Mouse (Mus musculus) hindlimb bud, embryonic 11.5 days (tissue): ENCODE data around the gene Npas3.

Source experiments
- DNase-seq: peaks from one replicate; pipeline ENCODE4 v3.0.0-alpha.2; 2012; ENCODE audit warnings: low read depth, low spot score; ENCODE audit errors: extremely low spot score

Gene Npas3

DNA sequence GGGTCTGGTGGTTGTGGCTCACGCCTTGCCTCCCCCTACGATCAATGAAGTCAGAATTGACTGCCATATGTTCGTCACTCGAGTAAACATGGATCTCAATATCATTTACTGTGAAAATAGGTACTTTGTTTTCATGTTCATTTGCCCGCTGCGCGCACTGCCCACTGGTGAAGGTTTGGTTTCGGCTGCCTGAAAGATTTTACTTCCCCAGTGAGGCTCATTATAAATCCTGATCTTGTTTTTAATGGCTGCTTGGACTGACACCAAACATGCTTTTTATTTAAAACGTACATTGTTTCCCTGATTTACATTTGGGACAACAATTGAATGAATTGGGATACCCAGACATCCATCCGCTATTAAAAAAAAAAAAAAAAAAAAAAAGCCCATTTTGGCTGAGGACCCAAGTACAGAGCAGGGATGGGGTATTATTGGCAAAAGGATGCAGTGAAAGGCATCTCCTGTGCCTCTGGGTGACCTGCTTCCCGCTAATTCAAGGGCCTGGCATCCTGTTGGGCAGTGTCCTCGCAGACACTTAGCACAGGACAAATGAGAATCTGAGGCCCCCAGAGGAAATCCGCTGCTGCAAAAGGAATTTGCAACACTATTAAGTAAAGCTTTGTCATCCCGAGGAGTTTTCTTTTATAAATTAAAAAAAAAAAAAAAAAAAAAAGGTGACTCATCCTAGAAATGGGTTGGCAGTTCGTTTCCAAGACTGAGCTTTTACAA lies 796.3 kb downstream of the Npas3 start:
- no peak for DNase-seq

DNA sequence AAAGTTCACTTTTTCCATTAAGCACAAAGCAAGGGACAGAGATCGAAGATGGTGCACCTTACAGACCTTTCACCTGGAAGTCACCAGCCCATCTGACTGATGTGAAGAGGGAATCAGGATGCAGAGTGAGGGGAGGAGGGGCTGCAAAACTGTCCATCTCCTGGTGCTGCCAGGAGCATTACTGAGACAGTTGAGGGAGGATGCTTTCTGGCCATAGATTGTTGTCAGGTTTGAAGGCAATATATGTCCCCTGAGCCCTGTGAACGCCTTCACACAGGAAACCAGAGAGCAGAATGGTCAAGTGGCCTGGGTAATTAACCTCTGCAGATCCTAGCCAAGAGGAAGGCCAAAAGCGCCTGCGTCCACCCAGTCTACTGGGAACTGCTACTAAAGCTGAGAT lies 796.9 kb downstream of the Npas3 start:
- DNase-seq, result no peak

DNA sequence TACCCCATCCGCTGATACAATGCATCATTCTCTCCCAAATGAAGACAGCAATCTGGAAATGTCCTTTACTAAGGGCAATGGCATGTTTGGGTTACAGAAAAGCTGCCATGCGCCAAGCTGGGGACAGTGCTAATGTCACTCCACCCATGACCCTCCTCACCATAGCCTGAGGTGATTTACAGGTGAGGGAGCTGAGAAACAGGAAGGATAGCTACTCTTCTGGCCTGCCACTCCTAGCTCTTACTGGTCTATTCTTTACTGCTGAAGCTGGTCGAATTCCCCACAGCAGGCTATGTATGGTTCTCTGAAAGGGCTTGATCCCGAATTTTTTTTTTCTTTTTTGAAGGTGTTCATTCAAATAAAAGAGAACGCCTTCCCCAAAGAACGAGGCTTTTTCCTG lies 798.3 kb downstream of the Npas3 start:
- no peak for DNase-seq

DNA sequence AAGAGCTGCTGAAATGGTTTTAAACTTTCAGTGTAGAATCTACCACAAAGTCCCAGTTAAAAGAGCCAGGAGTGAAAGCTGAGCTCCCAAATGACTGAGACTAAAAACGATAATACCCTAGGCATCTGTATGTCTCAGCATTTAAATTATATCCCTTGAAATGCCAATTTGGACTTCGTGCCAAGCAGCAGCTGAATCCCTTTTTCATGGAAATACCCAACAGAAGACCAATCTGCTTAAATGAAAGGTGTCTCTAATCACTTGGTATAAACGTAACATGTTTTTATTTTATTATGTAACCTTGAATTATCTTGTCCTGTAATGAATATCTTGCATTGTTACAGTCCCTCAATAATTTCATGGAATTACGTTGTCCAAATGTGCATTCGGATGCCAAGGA lies 799.6 kb downstream of the Npas3 start:
- DNase-seq, result no peak

DNA sequence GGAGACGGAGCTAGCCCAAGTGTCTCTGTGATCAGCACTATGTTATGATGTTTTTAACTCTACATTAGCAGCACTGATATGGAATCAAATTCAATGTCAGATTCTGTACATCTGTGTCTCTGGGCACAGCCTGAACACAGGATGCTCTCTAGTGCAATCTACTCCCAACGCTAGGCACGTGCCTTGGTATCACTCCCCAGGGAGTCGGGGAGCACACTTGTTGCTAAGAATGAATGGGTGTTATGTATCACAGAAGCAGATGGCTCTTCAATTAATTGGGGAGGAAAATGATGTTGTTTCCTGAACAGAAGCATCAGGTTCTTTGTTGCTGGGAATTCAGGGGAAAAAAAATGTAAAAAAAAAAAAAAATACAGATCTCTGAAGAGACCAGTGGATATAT lies 801.4 kb downstream of the Npas3 start:
- DNase-seq, result no peak

DNA sequence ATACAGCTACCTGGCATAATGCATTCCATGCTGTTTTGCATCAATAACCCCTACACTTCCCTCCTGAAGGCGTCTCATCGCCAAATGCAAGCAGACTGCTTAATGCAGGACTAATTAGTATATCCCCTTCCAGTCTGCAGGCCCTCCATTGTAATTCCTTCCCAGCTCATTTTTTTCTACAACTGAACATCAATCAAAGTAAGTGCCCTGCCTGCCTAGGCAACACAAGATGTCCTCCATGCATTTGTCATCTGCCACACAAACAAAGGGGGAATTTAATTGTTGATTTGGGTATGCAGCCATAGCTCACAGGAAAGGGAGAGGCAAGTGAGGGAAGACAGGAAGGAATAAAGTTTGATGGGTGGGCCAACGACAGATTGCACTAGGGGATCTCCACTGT lies 804.5 kb downstream of the Npas3 start:
- no peak for DNase-seq

DNA sequence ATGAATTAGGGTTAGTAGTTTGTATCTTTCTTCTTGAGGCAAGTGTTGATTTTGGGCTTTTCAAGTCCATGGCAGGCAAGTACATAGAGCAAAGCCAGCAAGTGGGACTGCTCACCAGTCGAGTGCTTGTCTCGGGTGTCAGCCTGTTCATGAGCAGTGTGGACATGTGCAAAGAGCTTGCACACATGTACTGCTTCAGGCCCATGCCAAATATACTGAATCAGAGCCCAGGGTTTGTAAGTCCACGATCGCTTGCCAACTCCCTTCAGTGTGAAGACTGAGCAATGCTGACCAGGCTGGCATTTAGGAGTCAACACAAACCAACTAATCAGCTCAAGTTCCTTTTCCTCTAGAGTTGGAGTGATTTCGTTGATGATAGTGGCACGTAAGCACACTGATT lies 805.1 kb downstream of the Npas3 start:
- no peak for DNase-seq

DNA sequence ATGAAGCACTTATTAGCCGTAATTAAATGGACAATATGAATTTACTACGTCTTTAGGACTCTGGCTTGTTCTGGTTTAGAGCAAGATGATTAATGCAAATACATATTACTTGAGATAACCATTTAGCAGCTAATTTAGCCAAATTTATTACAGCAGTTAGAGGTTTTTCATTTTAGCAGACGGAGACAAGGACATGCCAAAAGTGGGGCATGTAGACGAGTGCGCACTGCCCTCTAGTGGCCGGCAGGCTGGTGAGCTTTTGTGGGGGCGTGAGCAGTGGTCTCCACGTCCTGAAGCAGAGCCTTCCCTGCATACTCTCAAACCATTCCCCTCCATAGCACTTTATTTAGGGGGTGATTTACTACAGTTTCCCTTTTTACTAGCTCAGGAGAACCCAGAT lies 812.3 kb downstream of the Npas3 start:
- peak; percentile 78 for DNase-seq

DNA sequence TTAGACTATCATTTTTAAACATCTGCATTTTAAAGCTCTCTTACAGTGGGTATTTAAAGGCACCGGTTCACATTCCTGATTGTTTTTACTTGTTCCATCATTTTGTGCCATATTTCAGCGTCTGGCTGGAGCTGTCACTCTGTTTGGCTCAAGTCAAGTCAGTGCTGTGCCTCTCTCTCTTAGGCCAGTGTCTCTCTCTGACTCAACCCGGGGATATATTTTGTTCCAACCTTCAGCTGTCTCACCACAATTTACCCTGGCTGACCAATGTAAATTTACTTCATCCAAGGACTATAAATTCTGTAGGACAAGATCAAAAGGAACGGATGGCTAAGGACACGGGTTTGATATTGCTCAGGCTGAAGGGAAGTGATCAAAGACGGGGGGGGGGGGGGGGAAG lies 812.7 kb downstream of the Npas3 start:
- DNase-seq, result no peak

DNA sequence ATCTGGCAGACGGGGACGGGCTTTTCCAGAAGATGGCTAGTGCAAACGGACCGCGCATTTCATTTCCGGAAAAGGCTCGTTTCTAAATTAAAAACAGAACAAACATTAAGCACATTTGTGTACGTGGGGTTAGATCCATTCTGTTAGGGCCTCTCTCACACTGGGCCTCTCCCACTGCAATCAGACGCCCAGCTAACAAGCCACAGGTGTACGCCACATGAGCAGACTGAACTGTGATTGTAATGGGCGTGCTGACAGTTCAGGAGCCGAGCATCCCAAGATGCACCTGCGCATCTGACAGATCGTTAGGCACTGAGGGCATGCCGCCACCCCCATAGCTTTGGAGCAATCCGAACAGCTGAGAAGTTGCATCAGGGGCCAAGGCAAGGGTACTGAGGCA lies 816.5 kb downstream of the Npas3 start:
- no peak for DNase-seq

DNA sequence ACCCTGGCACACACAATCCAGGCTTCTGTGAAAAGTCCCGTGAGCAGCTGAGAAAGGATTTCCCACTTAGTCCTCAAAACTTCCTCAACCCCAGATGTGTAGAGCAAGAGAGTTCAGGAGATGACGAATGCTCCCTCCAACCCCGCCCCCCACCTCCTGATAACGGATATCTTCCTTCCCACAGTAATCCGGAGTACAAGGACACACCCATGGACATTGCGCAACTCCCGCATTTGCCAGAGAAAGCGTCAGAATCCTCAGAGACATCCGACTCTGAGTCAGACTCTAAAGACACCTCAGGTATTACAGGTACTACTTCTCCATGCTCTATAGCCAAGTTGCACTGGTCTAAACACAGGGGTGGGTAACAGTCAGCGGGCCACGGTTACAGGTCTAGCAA lies 817.1 kb downstream of the Npas3 start:
- DNase-seq, result no peak

DNA sequence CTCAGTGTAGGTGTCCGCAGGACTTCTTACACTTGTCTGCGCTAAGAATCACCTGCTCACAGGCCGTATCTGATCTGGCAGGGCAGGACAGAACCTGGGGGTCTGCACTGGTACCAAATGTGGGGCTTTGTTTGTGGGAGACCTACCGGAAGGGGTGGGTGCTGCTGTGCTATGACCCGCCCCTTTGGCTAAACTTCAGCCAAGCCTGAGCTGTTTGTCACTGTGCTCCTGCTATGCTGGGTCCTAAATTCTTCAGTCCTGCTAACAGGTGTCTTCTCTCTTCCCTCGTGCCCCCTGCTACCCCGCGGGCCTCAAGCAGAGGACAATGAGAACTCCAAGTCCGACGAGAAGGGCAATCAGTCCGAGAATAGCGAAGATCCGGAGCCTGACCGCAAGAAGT lies 818.9 kb downstream of the Npas3 start:
- DNase-seq, result no peak

DNA sequence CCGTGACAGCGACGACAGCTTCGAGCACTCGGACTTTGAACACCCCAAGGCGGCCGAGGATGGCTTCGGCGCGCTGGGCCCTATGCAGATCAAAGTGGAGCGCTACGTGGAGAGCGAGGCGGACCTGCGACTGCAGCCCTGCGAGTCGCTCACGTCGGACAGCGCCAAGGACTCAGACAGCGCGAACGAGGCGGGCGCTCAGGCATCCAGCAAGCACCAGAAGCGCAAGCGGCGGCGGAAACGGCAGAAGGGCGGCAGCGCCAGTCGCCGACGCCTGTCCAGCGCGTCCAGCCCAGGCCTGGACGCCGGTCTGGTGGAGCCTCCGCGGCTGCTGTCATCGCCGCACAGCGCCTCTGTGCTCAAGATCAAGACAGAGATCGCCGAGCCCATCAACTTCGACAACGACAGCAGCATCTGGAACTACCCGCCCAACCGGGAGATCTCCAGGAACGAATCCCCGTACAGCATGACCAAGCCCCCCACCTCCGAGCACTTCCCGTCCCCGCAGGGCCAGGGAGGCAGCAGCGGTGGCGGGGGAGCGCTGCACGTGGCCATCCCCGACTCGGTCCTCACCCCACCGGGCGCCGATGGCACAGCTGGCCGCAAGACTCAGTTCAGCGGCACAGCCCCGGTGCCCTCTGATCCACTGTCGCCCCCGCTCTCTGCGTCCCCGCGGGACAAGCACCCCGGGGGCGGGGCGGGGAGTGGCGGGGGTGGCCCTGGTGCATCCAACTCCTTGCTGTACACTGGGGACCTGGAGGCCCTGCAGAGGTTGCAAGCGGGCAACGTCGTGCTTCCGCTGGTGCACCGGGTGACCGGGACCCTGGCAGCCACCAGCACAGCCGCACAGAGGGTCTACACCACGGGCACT lies 819.6 kb downstream of the Npas3 start:
- no peak for DNase-seq

DNA sequence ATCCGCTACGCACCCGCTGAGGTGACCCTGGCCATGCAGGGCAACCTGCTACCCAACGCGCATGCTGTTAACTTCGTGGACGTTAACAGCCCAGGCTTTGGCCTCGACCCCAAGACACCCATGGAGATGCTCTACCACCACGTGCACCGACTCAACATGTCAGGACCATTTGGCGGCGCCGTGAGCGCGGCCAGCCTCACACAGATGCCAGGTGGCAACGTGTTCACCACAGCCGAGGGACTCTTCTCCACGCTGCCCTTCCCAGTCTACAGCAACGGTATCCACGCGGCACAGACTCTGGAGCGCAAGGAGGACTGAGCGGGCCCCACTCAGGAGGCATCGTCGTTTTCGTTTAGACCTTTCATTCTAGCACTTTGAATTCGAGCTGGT lies 820.3 kb downstream of the Npas3 start:
- DNase-seq, result no peak

DNA sequence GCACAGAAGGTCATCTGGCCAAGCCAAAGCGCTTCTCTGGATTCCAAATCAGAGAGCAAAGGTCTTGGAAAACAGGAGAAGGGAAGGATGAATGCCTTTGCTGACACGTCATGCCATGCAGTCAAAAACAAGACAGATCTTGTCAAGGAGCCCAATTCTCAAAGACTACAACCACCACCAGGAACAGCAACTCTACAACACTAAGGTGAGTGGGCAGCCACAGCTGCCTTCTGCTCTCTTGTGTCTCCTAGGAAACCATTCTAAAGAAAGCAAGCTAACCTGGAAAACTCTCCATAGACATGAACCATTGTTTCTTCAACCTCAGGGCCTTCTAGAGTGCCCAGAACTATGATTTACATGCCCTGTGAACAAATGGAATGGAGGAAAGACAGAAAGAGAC lies 825.5 kb downstream of the Npas3 start:
- no peak for DNase-seq

DNA sequence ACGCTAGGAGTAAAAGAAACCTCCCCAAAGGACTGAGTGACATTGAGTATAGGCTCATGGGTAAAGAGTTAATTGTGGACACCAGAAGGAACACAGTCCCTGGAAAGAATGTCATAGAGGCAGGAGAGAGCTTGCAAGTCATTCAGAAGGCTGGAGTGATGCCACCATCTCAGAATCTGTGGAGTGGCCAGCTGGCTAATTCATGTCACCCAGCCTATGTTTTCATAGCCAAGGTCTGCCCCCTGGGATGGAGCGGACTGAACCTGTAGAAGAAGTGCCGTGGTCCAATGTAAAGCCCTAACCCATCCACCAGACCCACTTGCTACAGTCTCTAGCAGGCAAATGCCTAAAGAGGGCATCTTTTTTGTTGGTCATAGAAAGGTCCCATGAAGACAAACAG lies 832.5 kb downstream of the Npas3 start:
- no peak for DNase-seq

DNA sequence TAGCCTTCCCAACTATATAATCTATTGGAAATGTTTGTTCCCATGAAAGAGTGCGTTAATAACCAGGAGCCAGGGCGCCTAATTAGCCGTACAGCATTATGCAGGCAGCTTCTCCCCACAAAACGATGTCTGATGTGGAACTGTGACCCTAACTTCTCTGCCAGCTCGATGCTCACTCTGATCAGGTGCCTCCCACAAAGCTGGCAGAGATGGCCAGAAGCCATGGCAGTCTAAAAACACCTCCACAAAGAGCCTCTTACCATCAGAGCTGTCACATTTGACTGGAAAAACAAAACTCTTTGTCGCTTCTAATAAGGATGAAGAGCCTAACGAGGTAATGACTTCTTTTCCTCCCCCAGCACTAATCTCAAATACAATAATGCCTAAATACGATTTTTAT lies 845.3 kb downstream of the Npas3 start:
- DNase-seq, result no peak

DNA sequence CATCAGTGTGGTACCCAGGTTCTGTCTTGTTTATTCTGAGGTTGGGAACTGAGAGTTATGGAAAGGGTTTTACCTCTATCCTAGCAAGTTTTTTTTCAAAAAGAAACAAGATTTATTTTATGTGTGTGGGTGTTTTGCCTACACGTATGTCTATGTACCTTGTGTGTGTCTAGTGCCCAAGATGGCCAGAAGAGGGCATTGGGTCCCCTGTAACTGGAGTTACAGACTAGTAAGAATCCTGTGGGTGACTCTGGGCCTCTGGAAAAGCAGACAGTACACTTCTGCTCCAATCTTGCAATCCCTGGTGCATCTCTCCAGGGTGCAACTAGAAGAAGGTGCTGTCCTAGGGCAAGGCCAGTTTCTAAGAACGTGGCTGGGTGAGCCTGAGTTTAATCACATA lies 848.0 kb downstream of the Npas3 start:
- DNase-seq, result no peak

DNA sequence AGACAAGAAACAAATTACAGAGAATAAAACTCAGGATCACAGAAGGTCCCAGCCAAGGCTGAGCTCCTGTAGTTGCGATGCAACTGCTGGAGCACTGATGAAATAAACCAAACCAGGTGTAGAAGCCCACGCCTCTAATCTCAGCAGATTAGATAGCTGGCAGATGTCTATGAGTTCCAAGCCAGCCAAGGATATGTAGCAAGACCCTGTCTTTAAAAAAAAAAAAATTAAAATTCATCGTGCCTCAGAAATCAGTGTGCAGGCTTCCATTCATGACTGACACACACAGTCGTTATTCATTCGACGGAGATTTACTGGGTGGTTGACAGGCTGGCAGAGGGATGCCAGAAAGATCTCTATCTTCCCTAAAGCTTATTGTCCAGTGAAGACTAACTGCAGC lies 849.7 kb downstream of the Npas3 start:
- no peak for DNase-seq

DNA sequence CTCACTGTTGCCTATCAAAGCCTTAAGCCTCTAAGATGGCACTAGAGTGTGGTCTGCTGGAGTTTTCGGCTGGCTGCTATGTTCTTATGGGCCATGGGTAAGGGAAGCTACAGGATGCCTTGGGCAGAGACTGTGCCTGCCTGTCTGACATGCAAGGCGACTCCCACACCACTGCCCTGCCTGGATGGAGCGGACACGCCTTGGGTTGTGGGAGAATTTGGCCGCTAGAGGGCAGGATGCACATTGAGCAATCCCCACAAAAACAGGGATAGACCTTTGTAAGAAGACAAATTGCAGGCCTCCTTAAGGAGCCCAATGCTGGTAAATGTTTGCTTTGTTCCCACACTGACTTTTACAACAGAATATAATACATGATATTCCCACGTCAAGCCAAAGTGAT lies 850.3 kb downstream of the Npas3 start:
- peak; percentile 50 for DNase-seq

DNA sequence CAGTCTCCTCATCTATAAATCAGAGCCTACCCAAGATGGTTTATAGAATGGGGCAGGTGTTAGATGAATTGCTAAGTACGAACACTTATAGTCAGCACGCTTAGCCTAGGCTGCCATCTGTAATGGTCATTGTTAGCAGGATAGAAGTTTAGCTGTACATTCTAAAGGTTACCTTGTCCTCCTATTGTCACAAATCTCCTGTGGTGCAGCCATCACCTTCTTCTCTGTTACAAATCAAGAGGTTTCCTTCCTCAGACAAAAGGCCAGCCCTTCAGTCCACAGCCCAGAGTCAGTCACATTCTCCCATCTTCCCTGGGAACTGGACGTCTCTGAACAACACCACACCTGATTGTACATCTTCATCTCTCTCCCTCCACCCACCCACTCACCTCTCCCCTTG lies 851.0 kb downstream of the Npas3 start:
- DNase-seq, result no peak

DNA sequence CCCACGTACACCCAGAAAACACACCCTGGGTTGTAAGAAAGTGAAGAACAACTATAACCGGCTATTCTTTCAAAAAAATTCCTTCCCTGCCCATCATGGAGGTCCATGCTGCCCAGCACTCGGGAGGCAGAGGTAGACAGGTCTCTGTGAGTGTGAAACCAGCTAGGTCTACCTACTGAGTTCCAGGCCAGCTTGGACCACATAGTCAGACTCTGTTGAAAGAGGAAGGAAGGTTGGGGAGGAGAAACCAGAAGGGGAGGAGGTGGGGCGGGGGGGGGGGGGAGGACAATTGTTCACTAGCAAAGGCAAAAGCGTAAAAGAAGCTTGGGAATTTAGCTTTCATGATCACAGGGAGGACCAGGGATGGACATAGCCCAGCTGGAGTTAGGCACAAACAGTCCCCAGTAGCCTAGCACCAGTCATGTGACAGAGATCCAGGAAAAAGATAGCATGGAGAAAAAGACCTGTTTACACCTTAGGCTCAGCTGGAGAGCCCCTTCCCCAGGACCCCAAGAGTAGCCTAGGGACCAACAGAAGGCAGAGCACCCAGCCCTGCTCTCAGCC lies 852.9 kb downstream of the Npas3 start:
- DNase-seq, result peak; percentile 2
